Mouse (Mus musculus): ENCODE results near the gene Cnot2.

GRCm38 (mm10) chr10:116604905-116605162 lies 23.5 kb upstream of the Cnot2 start:
- TF ChIP-seq CTCF (IDR thresholded peaks at IDR 0.05; ENCODE audit: low read depth, low read length) (no peak), POLR2A (IDR thresholded peaks at IDR 0.05; ENCODE audit: extremely low read depth, insufficient read depth, low read length) (no peak)
